Mouse (Mus musculus) layer of hippocampus, adult 11-12 months (tissue): ENCODE data around the gene Tmtc1.

Experiments used
- DNase-seq: peaks from one replicate; pipeline ENCODE4 v3.0.0; 2022; ENCODE audit warnings: low spot score

The Tmtc1 gene

DNA sequence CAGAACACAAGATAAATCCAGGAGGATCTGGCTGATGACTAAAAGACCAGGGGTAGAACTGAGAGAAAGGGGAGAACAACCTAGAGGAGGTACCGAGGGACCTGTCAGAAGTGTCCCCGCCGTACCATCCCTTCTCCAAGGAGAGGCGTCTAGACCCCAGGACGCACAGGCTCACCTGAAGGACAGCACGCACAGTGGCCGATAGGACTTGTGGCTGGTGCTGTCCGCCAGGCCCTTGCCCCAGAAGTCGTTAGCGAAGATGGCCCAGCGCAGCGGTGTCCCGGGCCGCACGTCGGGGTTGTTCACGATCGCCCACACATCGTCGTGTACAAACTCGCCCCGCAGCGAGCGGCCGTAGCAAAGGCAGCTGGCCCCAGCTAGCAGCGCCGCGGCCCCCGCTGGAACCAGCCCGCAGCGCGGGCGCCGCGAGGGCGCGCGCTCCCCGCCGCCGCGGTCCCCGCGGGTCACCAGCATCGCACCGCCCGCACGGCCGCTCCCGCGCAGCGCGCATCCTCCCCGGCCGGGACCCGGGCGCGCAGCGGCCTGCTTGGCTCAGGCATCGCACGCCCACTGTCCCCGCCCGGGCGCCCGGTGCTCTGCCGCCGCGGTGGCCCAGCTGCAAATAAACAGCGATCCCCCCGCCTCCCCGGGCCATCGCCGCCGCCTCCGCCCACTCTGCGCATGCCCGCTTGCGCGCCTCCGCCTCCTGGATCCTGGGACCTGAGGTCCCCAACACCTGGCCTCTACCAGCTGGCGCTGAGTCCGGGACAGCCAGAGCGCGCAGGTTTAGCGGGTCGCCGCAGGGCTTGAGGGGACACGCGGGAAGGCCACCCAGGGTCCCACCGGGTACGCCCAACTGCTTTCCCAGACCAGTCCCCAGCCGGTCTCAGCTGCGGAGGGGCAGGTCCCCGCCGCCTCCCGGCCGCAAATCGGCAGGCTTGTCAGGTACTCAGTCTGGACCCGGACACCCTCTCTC, at the start of gene Tmtc1:
Tmtc1 (minus strand) TSS at position 664 of the 976 bp plus-strand sequence.
- DNase-seq: peak; percentile 58

DNA sequence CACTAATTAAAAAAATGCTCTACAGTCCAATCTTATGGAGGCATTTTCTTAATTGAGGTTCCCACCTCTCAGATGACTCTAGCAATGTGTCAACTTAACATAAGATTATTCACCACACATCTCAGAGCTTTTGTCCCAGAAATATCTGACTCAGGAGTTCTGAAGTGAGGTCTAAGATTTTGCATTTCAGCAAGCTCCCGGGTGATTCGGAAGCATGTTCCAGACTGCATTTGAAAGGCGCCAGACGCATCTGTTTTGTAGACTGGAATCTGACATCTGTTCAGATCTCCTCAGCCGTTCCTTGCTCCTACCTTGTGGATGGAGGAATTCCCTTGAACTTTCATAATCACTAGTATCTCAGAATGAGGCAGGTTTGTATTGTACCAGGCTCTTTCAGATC, 47.7 kb upstream of the Tmtc1 start:
- no peak for DNase-seq

DNA sequence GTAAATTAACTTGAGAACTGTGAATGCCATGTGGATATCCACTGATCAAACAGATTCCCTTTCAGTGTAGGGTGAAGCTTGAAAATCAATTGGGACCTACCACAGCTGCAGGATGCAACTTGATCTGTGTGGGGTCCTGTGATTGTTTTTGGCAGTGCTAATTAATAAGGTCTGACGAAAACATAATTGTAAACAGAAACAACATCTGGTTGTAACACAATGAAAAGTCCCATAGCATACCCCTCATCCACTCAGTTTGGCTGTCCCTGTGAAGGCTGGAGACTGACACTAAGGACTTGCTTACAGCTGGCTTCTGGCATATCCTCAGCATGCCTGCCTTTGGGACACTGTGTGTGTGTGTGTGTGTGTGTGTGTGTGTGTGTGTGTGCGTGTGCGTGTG, 42.6 kb upstream of the Tmtc1 start:
- DNase-seq: no peak

DNA sequence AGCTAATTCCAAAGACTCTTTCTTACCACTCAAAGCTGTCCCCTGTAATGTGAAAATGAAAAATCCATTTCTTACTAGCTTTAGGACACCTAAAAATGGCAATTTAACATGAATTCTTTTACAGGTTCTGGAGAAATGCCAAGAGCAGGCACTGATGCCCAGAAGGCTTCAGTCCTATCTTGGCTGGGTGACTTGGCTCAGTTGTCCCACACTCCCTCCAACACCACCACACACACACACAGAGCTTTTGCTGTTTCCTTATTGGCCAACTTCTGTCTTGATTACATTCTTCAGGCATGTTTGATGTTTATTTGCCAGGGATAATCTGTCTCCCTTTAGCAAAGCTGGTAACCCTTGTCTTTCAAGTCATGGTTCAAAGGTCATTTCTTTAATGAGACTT, 37.7 kb upstream of the Tmtc1 start:
- no peak for DNase-seq

DNA sequence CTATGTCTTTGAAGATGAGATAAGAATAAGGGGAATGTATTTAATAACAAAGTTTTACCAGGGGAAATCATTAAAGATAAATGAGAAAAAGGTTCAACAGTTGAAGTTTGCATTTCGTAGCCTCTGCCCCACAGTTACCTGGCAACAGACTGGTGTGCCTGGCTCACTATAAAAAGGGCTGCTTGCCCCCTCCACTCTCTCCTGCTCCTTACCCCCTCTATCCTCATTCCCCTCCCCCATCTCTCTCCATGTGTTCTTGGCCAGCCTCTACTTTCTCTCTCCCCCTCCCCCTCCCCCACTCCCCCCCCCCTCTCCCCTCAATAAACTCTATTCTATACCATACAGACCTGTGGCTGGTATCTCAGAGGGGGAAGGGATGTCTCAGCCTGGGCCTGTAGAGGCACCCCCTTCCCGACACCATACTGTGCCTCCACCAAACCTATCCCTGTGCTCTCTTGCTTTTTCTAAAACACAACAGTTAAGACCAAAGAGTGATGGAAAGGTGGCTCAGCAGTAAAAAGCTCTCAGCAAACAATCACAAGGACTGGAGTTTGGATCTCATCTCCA, 35.6 kb upstream of the Tmtc1 start:
- no peak for DNase-seq

DNA sequence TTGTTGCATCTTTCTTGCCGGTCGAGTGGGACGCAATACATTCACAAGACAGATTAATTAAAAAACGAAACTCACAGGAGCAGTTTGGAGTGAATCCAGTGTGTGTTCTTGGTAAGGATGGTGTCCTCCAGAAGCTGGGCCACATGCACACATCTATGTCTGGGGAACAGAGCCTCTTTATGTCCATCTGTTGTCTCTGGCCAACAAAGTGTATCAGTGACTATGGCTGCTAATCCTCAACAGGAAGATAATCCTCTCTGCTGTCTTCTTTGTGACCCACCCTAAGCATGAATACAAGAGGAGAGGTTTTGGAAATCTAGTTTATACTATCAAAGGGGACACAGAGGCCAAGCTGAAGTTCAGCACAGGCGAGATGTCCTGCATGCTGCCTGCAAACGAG, 34.2 kb upstream of the Tmtc1 start:
- no peak for DNase-seq

DNA sequence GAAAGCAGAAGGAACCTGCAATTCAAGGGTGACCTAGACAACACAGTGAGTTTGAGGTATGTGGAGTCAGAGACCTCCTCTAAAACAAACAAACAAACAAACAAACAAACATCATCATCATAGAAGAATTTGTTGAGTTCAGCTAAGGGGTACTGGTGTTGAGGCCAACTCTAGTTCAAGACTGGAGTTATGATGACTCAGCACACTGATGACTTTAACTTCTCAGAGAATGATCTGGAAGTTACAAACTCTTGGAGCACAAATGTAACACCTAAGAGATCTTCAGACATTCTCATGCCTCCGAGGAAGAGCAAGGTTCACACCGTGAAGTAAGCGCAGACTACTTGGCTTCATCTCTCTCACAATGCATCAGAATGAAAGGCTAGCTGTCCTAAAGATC, 28.1 kb upstream of the Tmtc1 start:
- no peak for DNase-seq

DNA sequence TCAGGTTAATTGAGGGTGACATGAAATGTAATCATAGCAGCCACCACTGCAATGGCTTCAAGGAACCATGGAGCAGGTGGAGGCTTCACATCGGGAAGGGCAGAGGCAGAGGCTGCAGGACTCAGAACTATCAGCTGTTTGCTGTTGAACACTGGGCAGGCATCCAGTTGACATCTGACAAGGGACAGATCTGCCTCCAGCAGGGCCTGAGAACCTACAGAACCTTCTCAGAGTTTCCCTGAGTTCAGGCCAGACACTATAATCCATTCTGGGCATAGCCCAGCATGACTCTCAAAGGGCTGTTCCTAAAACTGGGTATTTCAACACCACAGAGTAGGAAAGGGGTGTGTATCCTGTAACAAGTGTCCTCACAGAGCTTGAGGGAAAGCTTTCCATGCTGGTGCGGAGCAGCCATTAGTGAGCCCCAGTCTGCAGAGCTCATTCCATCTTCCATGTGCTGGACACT, 23.8 kb upstream of the Tmtc1 start:
- no peak for DNase-seq

DNA sequence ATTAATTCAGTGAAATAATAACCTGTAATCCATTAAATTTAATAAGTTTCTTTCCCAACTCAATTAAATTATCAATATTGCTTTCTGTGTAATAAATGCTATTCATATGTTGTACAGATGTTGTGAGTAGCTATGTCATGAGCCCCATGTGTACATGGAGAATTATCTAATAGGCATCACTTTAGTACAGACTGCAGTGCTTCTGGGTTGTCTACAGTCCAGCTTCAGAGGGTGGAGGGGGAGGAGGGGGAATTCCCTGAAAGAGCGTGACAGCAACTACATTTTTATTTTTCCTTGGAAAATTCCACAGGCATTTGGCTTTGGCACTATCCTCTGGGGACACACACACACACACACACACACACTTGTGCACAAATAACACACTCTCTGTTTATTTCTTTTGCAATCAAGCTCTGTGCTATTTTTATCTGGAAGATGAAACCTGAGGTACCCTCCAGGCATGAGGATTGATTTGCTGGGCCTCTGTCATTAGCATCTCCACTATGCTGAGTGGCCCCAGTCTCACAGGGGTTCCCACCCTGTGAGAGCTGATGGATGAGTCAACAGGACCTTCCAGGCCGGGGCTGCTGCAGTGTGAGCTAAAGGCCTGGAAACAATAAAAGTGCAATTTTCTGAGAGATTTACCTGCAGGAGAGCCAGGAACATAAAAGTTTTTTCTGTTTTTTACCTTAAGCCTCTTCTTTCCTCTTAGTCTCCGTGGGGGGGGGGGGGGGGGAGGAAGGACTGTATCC, 23.2 kb upstream of the Tmtc1 start:
- DNase-seq: no peak

DNA sequence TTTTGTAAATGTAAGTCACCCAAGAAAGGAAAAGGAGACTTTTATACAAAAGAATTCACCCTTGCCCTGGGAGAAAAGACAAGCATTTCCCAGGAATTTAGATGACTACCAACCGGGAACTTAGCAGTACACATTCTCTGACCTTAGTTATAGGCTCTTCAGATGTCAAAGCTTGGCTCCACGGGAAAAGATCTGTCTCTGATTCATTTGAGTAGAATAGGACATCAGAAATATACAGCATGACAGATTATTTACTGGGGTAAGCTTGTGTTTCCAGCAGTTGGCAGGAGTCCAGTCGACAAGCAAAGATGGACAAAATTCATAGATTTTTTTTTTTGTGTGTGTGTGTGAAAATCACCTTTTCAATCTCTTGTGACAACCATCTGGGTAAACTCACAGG, 15.4 kb upstream of the Tmtc1 start:
- no peak for DNase-seq

DNA sequence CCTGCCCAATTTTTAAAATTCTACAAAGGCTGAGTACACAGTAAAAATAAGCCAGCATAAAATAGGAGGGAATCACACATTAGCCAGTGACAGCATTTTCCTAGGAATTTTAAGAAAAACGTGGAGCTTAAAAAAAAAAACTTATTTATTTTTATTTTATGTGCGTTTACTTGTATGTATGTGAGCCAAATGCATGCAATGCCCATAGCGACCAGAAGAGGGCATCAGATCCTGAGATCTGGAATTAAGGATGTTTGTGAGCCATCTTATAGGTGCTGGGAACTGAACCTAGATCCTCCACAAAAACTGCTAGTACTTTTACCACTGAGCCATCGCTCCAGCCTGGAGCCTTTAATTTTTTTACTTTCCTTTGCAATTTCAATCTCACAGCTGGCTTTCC, 11.3 kb upstream of the Tmtc1 start:
- DNase-seq: no peak

DNA sequence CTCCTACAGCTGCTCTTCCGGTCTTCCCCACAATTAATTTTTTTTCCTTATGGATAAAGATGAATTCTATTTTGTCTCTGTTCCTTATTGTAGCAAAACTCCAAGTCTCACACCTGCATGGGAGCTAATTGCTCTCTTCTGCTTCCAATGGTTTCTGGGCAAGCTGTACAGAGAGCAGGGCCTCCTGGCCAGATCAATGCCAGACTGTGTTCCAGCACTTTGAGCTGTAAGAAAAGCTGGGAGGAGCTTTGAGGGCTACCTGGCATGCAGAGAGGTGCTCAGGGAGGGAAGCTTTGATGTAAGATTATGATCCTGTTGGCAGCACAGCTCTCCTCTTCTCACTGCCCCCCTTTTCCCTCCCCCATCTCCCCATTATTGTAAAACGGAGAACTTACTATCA, 10.6 kb upstream of the Tmtc1 start:
- DNase-seq: no peak

DNA sequence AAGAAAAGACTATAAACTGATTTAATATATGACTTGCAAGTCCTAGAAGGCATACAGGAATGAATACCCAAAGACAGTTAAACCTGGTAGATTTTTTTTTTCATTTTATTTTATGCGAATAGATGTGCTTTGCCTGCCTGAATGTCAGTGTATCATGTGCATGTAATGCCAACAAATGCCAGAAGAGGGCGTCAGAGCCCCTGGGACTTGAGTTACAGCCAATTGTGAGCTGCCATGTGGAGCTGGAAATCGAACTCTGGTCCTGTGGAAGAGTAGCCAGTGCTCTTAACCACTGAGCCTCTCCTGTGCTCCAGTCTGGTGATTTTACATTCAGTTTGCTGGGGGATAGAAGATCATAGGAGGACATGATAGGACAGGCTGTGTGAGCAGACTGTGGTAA, 4.0 kb upstream of the Tmtc1 start:
- no peak for DNase-seq

DNA sequence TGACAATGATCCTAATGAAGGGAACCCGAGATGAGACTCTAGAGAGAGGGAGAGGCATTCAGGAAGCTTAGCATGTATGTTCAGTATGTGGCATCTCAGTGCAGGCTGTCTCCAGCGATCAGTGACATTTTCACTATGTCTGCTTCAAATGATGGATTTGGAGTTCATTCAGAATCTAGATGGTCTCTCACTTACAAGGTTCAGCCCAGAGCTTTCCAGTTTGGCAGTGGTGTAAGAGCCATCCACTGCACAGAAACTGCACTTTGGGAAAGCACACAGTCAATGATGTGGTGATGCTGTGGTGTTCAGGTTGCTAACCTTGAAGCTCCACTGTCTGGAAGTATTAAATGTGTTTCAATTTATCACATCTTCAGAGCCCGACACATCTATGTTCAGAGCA, 1.9 kb upstream of the Tmtc1 start:
- no peak for DNase-seq

DNA sequence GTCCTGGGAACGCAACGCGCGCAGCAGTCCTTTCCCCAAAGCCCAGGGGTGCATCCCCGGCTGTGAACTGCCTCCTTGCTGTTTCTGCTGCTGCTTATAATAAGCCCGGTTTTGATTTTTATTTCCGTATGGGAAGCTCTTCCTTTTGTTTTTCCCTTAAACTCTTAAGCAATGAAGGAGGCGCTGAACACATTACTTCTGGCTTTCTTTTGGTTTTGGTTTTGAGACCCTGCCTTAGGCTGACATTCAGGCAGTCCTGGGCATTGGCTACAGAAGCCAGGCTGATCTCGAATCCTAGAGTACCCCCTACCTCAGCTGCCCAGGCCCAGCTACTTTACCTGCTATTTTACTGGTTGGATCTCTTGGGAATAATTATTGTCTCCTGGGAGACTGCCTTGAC, 607 bp upstream of the Tmtc1 start:
- no peak for DNase-seq

DNA sequence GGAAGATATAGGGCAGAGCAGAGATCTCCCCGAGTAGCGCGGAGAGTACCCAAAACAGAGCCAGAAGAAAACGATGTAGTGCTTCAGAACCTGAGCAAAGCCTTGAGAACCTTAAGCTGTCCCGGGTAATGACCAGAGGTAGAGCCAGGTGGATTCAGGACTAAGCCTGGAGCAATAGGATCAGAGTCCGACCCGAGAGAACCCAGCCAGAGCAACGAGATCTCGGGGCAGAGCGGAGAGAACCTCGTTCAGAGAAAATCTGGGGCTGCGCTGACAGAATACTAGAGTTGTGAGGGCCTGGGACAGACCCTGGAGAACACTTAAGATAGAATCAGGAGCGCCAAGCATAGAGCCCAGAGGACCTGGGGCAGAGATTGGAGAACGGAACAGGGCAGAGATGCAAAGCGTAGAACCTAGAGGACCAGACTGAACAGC, 881 bp downstream of the Tmtc1 start:
- no peak for DNase-seq

DNA sequence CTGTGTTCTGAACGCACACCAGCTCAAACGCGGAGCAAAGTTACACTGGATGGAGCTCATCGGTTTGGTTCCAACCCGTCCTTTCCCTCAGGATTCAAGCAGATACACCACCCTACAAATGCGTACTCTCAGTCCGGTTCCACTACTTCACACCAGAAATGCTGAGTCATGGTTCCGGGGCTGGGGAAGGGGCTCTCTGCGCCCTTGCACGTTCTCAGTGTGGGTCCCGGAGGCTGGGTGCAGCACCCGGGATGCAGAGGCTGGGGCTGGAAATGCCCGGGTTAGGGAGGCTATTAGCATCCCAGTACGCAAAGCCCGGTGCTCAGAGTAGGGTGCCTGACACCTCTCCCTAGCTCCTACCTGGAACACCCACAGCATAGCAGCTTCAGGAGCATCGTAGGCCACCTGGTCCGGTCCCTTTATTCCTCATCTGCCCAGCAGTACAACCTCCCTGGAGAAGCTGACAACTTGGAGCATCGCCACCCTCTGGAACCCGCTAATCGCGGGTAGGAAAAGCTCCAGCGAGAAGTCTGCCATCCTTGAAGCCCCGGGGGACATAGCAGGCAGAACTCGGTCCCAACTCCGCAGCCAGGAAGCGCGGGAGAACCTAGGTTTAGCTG, 1.4 kb downstream of the Tmtc1 start:
- DNase-seq: peak; percentile 20

DNA sequence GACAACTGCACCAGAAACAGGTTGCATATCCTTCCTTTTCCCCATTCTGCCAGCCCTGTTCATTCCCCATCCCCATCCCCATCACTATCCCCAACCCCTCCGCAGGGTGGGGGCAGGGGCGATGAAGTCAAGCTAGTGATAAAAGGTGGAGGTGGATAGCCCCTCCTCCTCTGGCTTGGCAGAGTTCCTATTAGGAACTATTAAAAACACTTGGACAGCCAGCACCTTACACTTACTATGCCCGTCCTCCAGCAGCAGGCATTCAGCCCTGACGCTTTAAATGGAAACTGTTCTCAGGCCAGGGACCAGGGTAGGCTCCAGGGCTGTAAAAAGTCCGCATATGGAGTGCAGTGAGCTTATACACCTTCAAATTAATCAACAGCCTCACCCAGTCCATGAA, 2.3 kb downstream of the Tmtc1 start:
- DNase-seq: no peak

DNA sequence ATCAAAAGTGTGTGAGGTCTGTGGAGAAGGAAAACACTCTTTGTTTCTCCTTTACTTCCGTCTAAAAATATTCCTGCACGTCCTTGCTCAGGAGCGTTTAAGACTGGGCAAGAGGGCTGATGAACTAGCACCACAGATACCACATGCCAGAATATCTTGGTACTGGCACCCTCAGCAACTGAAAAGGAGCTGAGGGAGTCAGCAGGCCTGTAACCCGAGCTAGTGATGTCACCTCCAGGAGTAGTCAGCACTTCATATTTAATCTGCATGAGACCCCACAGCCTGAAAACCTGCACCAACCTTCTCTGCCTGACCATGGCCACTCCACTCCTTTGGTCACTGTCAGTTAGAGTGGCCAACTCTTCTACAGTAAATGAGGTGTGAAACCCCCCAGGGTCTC, 5.1 kb downstream of the Tmtc1 start:
- DNase-seq: no peak

DNA sequence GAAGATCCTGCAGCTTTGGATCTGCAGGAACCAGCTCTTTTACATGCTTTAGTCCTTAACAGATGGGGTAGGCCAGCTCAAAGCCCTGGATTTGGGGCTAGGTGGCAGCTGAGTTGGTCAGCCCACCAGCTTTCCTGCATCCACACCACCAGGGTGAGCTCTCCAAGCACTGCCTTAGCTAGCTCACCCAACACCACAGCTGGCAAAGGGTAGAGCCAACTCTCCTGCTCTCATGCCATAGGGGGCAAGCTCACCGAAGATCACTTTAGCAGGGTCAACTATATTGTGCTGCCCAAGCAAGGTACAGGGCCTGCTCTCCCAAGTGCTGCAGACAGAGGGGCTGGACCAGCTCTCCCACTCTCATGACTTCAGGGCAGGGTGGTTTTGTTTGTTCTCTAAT, 6.6 kb downstream of the Tmtc1 start:
- DNase-seq: no peak

DNA sequence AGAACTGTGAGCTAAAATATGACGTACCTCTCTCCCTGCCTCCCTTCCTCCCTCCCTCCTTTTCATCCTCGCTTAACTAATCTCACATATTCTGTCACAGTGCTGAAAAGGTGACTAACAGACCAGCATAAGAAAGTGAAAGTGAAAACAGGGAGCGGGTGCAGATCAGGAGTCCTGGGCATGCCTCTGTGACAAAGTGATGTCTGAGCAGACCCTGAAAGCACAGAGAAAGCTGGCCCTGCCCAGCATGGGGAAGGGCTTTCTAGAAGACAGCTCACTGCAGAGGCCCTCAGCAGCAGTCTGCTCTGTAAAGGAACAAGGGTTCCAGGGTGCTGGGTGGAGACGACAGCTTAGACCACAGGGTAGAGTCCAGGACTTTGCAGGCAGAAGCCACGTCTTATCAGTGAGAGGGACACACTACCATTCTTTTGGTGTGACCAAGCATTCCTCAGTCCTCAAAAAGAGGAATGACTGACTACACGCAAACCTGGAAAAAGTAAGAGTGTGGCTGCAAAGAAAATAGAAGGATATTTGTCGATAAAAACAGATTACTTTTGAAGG, 7.7 kb downstream of the Tmtc1 start:
- no peak for DNase-seq

DNA sequence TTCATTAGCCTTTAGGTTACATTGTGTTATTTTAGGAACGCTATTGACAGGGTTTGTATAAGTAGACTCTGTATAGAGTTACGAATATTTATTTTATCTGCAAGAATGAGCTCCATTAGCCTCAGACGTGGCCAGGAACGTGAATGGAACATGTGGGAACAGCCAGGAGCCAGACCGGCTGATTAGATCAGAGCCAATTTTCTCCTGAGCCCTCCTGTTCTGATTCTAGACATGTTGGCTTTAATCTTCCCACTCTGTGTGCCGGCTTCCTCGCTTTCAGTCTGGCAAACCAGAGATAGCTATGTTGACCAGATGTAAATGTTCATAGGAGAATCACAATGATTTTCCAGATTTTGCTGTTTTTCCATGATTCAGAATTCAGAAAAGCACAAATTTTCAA, 22.6 kb downstream of the Tmtc1 start:
- DNase-seq: peak; percentile 32
